ENCODE assay signal across 13 mouse cellular contexts in genomic region chr10:63601206-63601605, GRCm38 (mm10).
"Had no signal": no experiment of that assay in that cellular context is flagged by ENCODE, and none has a peak within 500 bp of the region (broad histone marks: within the 10 kb centered on the region; RNA-seq: fewer than 3 reads in every experiment).

No protein-coding gene starts in this region.

- H3K27ac ChIP-seq: layer of hippocampus, adult 2 months; limb, embryonic 10.5 days; liver, embryonic 15.5 days; midbrain, embryonic 15.5 days; neural tube, embryonic 12.5 days had no signal

- H3K27me3 ChIP-seq: liver, embryonic 15.5 days; midbrain, embryonic 15.5 days; neural tube, embryonic 12.5 days had no signal

- H3K36me3 ChIP-seq: limb, embryonic 10.5 days; liver, embryonic 15.5 days; midbrain, embryonic 15.5 days; neural tube, embryonic 12.5 days had no signal

- H3K4me2 ChIP-seq: liver, embryonic 11.5 days; liver, embryonic 15.5 days; midbrain, embryonic 15.5 days; neural tube, embryonic 12.5 days had no signal

- ATAC-seq: lung, postnatal 0 days; midbrain, embryonic 15.5 days had no signal

- H3K9me3 ChIP-seq: limb, embryonic 10.5 days; liver, embryonic 15.5 days; midbrain, embryonic 15.5 days; neural tube, embryonic 12.5 days had no signal

- H3K4me1 ChIP-seq: limb, embryonic 10.5 days; liver, embryonic 15.5 days; midbrain, embryonic 15.5 days; neural tube, embryonic 12.5 days had no signal

- H3K4me3 ChIP-seq: layer of hippocampus, adult 2 months; limb, embryonic 10.5 days; liver, embryonic 15.5 days; midbrain, embryonic 15.5 days; neural tube, embryonic 12.5 days had no signal

- DNase-seq: kidney, postnatal 10 days; kidney, postnatal 4 days; lung, adult 2 months; lung, postnatal 36 days; right cerebral cortex, postnatal 4 days; thymus, postnatal 36 days had no signal

- H3K9ac ChIP-seq: liver, embryonic 15.5 days; midbrain, embryonic 15.5 days; neural tube, embryonic 12.5 days had no signal
